Mouse (Mus musculus) B cell, adult 2 months (primary cell): ENCODE measurements around the gene Ccdc134.
A peak's percentile ranks its signal among the peaks of the same experiment; 100 is the strongest.
"Not testable (repeated sequence)": the region's sequence is repeated elsewhere in the genome, so short reads cannot be mapped to it uniquely, and the experiment has no call there.

ENCODE experiments used
- DNase-seq, 2 experiments: peaks; one replicate each; pipeline ENCODE4 v3.0.0; 2022

Ccdc134 gene

GRCm38 (mm10) chr15:82127426-82128374 is at the start of gene Ccdc134:
Gene Ccdc134 (plus strand): TSS chr15:82127922.
- peak; percentile 99 for DNase-seq

DNA sequence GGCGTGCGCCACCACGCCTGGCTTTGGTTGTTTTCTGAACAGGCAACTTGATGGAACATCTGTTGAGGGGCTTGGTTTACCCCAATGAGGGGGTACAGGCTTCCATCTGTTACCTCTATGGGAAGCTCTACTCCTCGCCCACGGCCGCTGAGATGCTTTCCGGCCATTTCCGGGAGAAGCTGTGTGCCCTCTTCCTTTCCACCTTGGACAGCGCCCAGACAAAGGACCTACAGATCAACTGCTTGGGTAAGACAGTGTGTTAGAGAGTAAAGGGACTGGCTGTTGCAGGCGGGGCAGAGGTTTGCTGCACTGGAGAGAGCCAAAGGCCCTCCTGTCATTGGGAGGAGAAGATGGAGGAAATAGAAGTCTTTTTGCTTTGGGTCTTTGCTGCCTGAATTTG is 47.8 kb upstream of the Ccdc134 start:
- DNase-seq, result no peak

- peak; percentile 46 to 59 for DNase-seq
These were observed 46.6 kb upstream of the Ccdc134 start for GRCm38 (mm10) chr15:82081161-82081560.

GRCm38 (mm10) chr15:82085606-82086005 is 42.1 kb upstream of the Ccdc134 start:
- DNase-seq, result no peak

DNA sequence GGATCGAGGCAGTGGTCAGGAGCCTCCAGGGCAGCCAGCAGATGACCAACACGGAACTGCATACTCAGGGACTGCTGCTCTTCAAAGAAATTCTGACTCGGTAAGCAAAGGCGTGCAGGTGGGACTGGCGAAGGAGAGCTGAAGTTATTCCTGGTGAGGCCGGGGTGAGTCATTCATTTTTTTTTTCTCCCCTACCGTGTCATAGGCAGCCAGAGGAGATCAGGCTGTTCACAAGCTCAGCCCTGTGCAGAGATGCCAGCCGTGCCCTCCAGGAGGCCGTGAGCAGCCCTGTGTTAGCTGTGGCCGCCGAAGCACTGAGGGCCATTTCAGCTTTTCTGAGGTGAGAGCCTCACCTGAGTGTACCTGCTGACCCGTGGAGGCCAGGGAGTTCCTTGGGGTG is 41.6 kb upstream of the Ccdc134 start:
- no peak for DNase-seq

GRCm38 (mm10) chr15:82087266-82087665 is 40.5 kb upstream of the Ccdc134 start:
- no peak for DNase-seq

- no peak for DNase-seq
These were observed 36.7 kb upstream of the Ccdc134 start for GRCm38 (mm10) chr15:82091061-82091460.

DNA sequence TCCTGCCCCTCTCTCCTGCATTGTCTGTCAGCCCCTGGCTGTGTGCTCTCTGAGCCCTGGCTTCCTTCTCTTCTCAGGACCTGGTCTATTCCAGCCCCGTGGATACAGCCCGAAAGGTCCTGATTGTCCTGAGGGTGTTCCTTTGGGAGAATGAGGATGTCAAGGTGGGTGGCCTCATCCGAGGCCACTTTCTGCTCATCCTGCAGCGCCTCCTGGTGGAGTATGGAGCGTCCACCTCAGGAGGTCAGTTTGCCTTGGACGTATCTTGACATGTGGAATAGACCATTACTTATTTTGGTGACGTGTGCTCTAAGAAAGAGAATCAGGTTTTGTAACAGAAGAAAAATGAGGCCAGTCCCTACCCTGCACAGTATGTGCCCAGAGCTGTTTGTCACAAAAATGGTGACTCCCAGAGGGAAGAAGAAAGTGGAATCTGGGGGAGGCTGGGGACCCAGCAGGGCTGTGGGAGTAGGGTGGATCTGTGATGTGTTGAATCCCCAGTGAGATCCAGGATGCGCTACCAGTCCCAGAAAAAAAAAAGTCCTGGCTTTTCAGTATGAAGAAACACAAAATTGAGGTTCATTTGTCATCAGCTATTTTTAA is 20.7 kb upstream of the Ccdc134 start:
- peak; percentile 43 to 48 for DNase-seq

GRCm38 (mm10) chr15:82120544-82120943 is 7.2 kb upstream of the Ccdc134 start:
- no peak for DNase-seq

DNA sequence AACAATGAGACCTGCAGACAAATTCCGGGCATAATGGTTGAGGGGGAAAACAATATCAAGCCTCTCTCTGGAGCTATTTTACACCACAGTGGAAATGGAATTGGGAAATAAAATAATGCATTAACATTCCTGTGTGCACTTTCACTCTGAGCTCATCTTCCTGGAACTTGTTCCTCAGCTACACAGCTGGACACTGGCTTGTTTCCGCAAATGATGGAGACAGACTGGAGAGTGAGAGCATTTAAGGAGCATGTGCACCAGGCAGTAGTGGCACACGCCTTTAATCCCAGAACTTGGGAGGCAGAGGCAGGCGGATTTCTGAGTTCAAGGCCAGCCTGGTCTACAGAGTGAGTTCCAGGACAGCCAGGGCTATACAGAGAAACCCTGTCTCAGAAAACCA is 1.0 kb upstream of the Ccdc134 start:
- DNase-seq, result not testable (repeated sequence)

GRCm38 (mm10) chr15:82128398-82128797 is 676 bp downstream of the Ccdc134 start:
- DNase-seq, result no peak

DNA sequence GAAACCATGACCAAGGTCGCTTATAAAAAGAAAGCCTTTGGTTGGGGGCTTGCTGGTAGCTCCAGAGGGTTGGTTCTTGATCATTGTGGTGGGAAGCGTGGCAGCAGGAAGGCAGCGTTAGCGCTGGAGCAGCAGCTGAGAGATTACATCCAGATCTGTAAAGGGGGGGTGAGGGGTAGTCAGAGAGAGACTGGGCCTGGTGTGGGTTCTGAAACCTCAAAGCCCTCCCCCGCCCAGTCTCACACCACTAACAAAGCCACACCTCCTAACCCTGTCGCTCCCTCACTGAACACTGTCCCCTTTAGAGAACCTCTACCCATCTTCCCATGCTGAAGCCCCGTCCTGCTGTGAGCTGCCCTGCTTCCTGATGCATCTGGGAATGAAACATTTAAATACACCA is 2.9 kb downstream of the Ccdc134 start:
- no peak for DNase-seq

DNA sequence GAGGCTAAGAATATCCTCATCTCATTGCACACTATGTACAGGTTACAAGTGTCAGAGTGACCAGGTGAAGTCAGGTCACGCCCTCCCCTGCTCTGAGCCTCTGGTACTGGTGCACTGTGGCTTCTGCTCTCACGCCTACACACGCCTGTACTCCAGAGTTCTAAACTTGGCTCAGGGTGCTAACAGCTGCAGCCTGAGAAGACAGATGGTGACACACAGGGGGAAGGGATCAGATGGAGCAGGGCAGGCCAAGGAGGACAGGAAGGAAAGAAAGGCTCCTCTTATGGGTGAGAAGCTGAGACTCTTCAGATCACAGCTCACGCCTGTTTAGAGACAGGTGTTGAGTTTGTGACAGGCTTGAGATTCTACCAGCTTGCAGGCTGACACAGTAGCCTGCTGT is 7.7 kb downstream of the Ccdc134 start:
- DNase-seq, result no peak

DNA sequence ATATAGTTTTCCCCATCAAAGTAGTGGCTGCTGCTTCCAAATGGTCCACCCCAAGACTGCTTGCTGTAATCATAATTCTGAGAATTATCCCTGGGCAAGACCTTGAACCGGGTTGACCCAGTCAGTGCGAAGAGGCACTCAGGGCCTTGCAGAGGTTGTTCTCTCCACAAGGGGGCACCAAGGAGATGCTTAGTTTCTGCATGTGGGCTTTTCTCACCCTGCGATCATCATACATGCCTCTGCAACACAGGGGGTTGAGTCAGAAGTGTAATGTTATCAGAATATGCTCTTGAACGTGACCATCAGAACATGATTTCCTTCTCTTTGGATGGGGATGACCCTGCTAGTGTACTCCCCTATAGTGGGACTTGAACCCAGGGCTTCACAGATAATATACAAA is 10.8 kb downstream of the Ccdc134 start:
- DNase-seq, result peak; percentile 85 to 86

GRCm38 (mm10) chr15:82139196-82139595 is 11.5 kb downstream of the Ccdc134 start:
- peak; percentile 50 to 60 for DNase-seq

DNA sequence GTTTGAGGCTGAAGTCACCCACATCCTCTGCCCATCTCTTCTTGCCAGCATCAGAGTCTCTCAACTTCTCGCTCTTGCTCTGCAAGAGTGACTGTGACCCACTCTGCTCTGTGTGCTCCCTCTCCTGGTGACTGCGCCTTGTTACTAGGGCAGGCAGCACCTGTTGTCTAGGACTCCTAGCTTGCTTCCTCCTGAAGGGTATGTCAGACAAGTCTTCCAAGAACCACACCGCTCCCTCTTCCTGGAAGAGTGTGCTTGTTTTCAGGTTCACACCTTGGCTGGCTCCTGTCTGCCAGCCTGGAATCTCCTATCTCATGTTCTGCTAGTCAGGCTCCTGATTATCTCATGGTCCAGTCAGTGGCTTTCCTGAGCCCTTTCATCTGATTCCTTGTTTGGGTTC is 12.6 kb downstream of the Ccdc134 start:
- DNase-seq, result peak; percentile 47 to 56

DNA sequence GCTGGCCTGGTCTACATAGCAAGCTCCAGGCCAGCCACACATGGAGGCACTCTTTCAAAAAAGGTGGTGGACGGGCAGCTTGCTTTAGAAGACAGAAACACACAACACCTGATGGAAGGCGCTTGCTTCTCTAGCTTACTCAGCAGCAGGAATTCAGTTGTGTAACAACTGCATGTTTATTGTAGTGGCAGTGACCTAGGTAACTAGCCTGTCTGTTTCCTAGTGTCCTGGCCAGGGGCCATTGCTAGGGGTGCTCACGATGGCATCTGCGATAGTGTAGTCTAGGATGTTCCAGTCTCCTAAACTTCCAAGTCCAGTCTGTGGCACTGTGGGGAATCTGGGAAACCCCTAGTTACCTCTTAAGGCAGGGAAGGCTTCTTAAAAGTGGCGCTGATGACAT is 16.4 kb downstream of the Ccdc134 start:
- no peak for DNase-seq

DNA sequence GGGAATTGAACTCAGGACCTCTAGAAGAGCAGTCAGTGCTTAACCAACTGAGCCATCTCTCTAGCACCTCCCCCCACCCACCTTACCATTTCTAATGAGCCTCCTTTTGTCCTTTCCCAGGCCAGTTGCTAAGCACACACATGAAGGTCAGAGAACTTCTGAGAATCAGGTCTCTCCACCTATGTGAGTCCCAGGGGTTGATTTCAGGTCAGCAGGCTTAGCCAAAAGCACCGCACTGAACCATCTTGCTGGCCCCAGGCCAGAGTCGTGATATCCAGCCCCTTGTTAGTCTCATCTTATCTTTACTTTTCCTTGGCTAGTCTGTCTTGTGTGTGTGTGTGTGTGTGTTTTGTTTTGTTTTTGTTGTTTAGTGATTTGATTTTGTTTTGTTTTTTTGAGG is 17.7 kb downstream of the Ccdc134 start:
- no peak for DNase-seq

- peak in 1 of 2 experiments; percentile 21 for DNase-seq
These were observed 18.4 kb downstream of the Ccdc134 start for GRCm38 (mm10) chr15:82145851-82146769.

- peak; percentile 97 to 98 for DNase-seq
These were observed 19.3 kb downstream of the Ccdc134 start, which contains the start of gene Srebf2 for GRCm38 (mm10) chr15:82146770-82147610. Gene Srebf2 (plus strand): TSS chr15:82147181.

DNA sequence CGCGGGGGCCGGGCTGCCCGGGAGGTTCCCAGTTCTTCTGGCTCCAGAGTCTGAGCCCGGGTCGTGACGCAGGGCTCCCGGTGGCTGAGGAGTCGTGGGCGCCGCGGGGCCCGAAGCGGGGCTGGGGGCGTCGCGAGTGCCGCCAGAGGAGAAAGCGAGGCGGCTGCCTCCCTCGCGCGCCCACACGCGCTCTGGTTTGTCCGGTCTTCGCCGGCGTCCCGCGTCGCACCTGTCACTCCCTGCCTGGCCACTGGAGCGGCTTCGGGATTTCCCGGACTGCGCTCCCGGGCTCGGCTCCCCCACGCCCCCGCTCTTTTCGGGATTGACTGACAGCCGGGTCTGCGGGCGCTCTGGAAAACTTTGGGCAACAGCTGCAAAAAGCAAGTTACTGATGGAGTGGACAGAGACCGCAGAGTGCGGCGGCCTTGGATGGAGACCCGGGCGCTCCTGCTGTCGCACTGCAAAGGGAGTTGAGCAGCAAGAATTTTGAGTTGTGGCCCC is 19.9 kb downstream of the Ccdc134 start:
- peak; percentile 47 to 60 for DNase-seq

DNA sequence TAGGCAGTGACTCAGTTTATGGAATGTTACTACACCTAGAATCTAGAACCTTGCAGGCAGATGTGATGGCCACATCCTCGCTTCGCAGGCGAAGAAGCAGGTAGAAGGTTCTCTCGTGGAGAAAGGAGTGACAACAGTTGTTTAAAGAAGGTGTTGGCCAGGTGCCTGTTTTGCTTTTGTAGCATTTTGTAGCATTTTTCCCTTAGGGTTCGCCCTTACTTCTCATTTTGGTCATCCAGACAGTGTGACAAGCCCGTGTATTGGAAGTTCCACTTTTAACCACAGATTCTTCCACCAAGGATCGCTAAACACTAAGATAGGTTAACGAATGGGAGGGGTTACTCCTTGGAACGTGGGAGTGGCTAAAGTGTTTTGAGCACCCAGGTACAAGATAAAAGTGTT is 20.8 kb downstream of the Ccdc134 start:
- DNase-seq, result peak; percentile 16 to 25
